Mouse (Mus musculus) heart, postnatal 14 days (tissue): ENCODE measurements around the gene Serpine2. TPM values are rescaled to one million over a fixed set of nuclear protein-coding genes. Genes with fewer than 3 reads are reported as not detected.

Experiments
- DNase-seq, 2 experiments: peaks; one replicate each; pipeline ENCODE4 v3.0.0; 2021 to 2022
- intact Hi-C: fragments of 180-260 bp; cut with DNase I; formaldehyde crosslinking; loops from one replicate; pipeline ENCODE4 v1.15.1; 2025
- long read RNA-seq, 2 experiments: library from polyadenylated mRNA; stranded (forward); transcript quantifications; one replicate each; pipeline ENCODE4 v2.0.0; 2021
- total RNA-seq, 2 experiments: library from RNA; stranded (reverse); gene quantifications; 2 replicates each; pipeline ENCODE4 v1.2.3; 2021

The Serpine2 gene
- 10 to 100 TPM; 22.2 to 22.9 TPM for total RNA-seq
- long read RNA-seq, experiment 1, transcript Serpine2-201 (9 exons, 2,210 nt) = major isoform, 88 of 95 reads
- long read RNA-seq, experiment 1, partial matches to known transcripts = 5 of 95 reads
- long read RNA-seq, experiment 1, other reads (novel, unspliced or antisense) = 2 of 95 reads
- long read RNA-seq, experiment 2, transcript Serpine2-201 (9 exons, 2,210 nt) = major isoform, 66 of 72 reads
- long read RNA-seq, experiment 2, partial matches to known transcripts = 2 of 72 reads
- long read RNA-seq, experiment 2, other reads (novel, unspliced or antisense) = 4 of 72 reads

- DNase-seq = no peak
These were observed at the start of gene Serpine2 for GRCm38 (mm10) chr1:79861130-79861942. Gene Serpine2, minus strand, starts transcription at chr1:79861180.

DNA sequence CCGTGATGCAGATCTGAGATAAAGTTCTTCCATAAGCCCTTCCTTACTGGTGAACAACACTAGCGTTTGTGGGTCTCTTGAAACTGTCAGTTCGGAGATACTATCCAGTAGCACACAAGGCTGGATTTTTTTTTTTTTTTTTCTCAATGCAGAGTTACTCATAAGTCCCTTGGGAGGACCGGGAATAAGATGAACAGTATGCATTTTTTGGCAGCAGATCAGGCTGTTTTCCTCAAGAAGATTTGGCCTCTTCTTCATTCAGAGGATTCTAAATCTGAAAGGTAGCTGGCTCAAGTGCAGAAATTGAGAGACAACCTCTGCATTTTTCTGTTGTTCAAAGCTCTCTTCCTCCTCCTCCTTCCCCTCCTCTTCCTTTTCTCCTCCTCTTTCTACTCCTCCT, 46.8 kb upstream of the Serpine2 start:
- intact Hi-C loops = no loop called here
- DNase-seq = no peak

More at GRCm38 (mm10) chr1:79861130-79861942, at the start of gene Serpine2:
- intact Hi-C loops = no loop called here

GRCm38 (mm10) chr1:79905241-79905640, 44.3 kb upstream of the Serpine2 start:
- no peak for DNase-seq
- intact Hi-C loops = no loop called here

GRCm38 (mm10) chr1:79902901-79903300, 41.9 kb upstream of the Serpine2 start:
- DNase-seq = no peak
- intact Hi-C loops = no loop called here

GRCm38 (mm10) chr1:79882648-79883047, 21.7 kb upstream of the Serpine2 start:
- intact Hi-C loops = no loop called here
- no peak for DNase-seq

- intact Hi-C loops = no loop called here
- no peak for DNase-seq
These were observed 13.8 kb upstream of the Serpine2 start for GRCm38 (mm10) chr1:79874741-79875140.

- intact Hi-C loops = no loop called here
- no peak for DNase-seq
These were observed 455 bp downstream of the Serpine2 start for GRCm38 (mm10) chr1:79860411-79861039.

DNA sequence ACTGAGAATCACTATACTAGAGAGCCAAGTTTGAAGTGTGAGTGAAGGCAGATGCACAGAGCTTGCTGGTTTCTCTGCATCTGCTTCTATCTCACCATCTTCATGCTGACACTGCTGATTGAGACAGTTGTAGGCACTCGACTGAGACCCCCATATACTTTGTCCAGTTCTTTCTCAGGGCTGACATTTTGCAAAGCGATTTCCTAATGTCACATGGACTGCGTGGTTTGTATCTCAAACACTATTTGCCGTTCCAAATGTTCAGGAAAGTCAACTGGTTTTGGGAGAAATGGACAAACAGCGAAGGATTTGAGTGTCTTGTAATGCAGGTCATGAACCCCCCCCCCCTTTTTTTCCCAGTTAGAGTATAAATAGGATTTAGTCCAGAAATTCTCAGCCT, 1.0 kb downstream of the Serpine2 start:
- no peak for DNase-seq
- intact Hi-C loops = loop anchor here (5.0 kb wide), 1 partner anchor 38 kb away; no protein-coding TSS in a partner anchor

GRCm38 (mm10) chr1:79859026-79859425, 2.0 kb downstream of the Serpine2 start:
- intact Hi-C loops = loop anchor here (5.0 kb wide), 1 partner anchor 37 kb away; no protein-coding TSS in a partner anchor

DNA sequence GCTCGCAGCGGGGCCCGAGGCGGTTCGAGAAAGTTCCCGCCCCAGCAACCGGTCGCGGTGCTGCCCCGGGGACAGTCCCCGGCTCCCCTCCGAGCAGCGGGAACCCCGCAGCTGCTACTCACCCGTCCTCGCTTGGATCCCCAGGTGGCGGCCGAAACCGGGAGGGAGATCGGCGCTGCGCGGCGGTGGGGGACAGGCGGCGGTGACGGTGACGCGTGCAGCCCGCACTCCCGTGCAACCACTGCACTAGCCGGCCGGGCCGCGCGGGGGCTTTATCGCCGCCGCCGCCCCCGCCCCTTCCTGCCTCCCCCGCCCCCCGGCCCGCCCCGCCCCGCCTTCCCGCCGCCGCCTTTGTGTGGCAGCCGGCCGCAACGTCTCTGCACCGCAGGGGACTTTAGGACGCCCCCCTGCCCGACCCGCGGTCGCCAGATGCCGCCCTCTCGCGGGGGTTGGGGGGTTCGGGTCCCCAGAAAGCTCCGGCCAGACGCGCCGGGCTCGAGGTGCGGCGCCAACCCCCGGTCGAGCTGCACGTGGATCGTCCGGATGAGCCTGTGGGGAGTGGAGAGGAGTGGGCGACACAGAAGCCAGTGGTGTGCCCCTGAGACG, 2.5 kb downstream of the Serpine2 start:
- intact Hi-C loops = loop anchor here (5.0 kb wide), 1 partner anchor 36 kb away; no protein-coding TSS in a partner anchor
- peak; percentile 42 to 47 for DNase-seq

More at GRCm38 (mm10) chr1:79859026-79859425, 2.0 kb downstream of the Serpine2 start:
- no peak for DNase-seq

GRCm38 (mm10) chr1:79857681-79858388, 3.1 kb downstream of the Serpine2 start:
- no peak for DNase-seq
- intact Hi-C loops = loop anchor here (5.0 kb wide), 1 partner anchor 36 kb away; no protein-coding TSS in a partner anchor

- intact Hi-C loops = loop anchor here (5.0 kb wide), 1 partner anchor 34 kb away; no protein-coding TSS in a partner anchor
- DNase-seq = no peak
These were observed 4.2 kb downstream of the Serpine2 start for GRCm38 (mm10) chr1:79856756-79857155.

- intact Hi-C loops = no loop called here
- no peak for DNase-seq
These were observed 7.5 kb downstream of the Serpine2 start for GRCm38 (mm10) chr1:79853527-79853926.

DNA sequence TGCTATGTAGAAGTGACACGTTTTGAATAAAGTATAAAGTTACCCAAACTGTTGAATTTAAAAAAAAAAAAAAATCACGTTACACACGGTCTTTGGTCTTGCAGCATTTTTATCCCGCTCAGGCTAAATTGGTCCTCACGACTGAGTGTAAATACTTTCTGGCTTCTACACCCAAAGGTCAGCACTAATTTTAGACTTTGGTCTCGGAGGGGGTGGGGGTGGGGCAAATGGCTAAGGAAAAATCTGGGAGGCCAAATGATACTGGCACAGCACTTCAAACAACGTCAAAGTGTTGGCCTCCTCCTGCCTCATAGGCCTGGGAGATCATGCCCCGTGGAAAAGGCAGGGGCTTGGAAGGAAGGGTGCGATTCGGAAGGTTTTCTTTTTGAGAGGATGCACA, 10.6 kb downstream of the Serpine2 start:
- no peak for DNase-seq
- intact Hi-C loops = no loop called here

DNA sequence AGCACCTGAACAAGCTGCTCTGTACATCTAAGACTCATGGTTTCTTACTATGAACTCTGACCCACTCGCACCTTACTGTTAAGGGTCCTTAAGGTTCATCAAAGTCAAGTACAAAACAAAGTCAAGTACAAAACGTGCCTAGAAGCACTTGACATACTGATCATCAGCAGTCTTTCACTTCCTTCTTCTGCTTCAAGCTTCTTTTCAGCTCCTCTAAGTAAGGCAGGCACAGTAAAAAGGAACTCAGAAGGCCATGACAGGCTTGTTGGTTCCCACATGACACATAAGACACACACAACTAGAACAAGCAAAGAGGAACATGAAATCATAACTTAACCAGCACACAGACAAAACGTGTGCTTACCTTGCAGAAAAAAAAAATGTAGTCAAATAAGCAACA, 12.3 kb downstream of the Serpine2 start:
- no peak for DNase-seq
- intact Hi-C loops = no loop called here

- no peak for DNase-seq
- intact Hi-C loops = no loop called here
These were observed 14.1 kb downstream of the Serpine2 start for GRCm38 (mm10) chr1:79846891-79847290.

DNA sequence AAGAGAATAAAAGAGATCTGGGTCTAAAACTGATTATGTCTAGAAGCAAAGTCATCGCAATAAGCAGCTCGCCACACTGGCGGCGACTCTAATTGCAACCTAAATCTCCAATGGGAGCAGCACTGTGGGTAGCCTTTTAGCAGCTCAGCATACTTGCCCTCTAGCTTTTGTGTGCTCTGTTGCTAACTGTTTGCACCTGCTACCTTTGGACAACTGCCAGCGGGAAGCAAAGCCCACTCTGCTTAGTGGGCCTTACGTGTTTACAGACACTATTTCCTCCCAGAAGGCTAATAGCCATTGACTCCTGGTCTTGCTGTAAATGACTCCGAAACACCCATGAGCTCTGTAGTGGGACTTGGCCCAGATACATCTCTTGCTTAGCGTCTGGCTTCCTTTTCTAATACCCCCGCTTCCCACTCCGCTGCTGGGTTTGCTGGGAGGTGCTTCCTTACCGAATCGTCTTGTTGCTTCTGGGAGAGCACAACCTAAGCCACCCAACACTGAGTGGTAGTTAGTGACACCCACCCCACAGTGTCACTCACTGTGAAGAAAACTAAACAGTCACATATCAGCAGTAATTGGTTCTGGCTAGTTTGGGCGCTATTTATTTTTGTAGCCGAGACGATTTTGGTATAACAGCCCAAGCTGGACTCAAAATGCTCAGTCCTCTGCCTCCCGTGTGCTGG, 28.1 kb downstream of the Serpine2 start:
- DNase-seq = no peak
- intact Hi-C loops = no loop called here

- intact Hi-C loops = loop anchor here (5.0 kb wide), 1 partner anchor 33 kb away; no protein-coding TSS in a partner anchor
- DNase-seq = peak in 1 of 2 experiments; percentile 15
These were observed 36.9 kb downstream of the Serpine2 start for GRCm38 (mm10) chr1:79823951-79824633.
